Mouse (Mus musculus) lung, adult 2 months (tissue): ENCODE data around the gene 1700003F12Rik.

Experiments used
- CTCF ChIP-seq: fragments of 200-500 bp; IDR thresholded peaks from 2 replicates; pipeline ENCODE4 v1.5.1; 2011; ENCODE audit warnings: mild to moderate bottlenecking, low read length, control low read depth; ENCODE audit not compliant: insufficient read depth
- POLR2A ChIP-seq: fragments of 200-500 bp; IDR thresholded peaks from 2 replicates; pipeline ENCODE4 v1.6.1; 2011; ENCODE audit warnings: low read depth, mild to moderate bottlenecking, control low read depth, low read length, borderline replicate concordance; ENCODE audit errors: extremely low read depth

DNA sequence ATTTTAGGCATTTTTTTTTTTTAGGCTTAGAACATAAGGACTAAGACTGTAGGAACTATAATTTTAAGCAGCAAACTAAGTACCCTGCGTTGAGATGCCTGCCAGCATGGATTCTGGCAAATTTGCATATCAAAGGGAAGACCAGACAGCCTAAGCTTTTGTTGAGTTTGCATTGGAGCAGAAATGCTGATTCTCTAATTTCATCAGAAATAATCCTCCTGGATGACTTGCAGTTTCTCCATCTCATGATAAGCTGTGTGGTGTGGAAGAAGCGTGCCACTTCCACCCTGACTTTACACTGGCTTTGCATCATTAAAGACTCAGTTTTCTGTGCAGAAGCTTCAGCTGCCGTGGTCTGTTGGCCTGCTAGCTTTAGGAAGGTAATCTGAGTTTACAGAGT is 14.0 kb upstream of the 1700003F12Rik start:
- TF ChIP-seq CTCF (no peak), POLR2A (no peak)
